Mouse (Mus musculus): ENCODE measurements around the gene Med22. TPM values are rescaled to one million over a fixed set of nuclear protein-coding genes. Genes with fewer than 3 reads are reported as not detected.
"Not testable (repeated sequence)": the region's sequence is repeated elsewhere in the genome, so short reads cannot be mapped to it uniquely, and the experiment has no call there.

Med22 gene
- polyA plus RNA-seq, 1 experiment: 22.3 TPM

DNA sequence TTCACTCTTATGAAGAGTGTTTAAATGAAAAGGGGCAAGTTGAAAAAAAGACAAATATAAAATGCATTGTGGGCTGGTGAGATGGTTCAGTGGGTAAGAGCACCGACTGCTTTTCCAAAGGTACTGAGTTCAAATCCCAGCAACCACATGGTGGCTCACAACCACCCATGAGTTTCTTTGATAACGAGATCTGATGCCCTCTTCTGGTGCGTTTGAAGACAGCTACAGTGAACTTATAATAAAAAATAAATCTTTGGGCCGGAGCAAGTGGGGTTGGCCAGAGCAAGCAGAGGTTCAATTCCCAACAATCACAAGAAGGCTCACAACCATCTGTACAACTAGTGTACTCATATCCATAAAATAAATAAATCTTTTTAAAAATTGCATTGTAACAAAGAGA, 14.6 kb downstream of the Med22 start:
- WGBS: 92% methylated on average over 4 of the region's 4 CpGs
- no peak for DNase-seq (ENCODE audit: low read depth, low spot score)

DNA sequence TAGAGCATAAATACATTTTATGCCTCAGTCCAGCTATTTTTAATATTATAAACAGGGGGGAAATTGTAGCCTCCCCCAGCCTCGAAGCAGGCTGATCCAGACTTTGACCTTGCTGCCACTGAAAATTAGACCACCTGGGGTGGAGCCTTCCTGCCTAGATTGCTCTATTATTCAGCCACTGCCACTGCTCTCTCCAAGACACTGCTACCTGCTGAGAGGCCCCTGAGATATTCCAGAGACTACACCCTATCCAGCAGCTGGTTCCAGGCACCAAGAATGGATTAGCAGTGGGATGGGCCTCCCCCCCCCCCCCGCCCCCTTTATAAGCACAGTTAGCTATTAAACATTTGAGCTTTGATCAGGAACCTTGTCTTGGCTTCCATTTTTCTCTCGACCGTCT, 24.3 kb downstream of the Med22 start:
- not testable (repeated sequence) for DNase-seq (ENCODE audit: low read depth, low spot score)

DNA sequence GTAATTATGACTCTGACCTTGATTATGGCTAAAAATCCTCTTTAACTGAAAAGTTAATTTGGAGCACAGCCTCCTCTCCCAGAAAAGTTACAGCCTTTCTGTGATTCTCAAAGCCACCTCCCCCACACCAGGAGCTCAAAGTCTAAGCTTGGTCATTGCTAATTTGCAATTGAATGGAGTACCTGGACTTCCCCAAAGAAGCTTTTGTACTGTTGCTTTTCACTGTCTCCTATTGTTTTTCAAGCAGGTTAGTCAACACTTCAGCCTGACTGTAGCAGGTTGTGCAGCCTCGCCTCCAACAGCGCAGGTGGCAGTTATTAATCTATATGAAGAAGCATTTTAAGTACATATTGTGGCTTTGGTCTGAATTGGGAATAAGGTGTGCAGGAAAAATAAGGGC, 24.9 kb downstream of the Med22 start:
- WGBS: 92% methylated on average over 2 of the region's 2 CpGs

More for the DNA sequence above, 24.3 kb downstream of the Med22 start:
- 60% methylated on average over 4 of the region's 4 CpGs for WGBS

GRCm38 (mm10) chr2:26878571-26878970, 31.9 kb downstream of the Med22 start:
- DNase-seq (ENCODE audit: low read depth, low spot score): no peak

More for the DNA sequence above, 24.9 kb downstream of the Med22 start:
- DNase-seq (ENCODE audit: low read depth, low spot score): not testable (repeated sequence)

GRCm38 (mm10) chr2:26870666-26871065, 39.8 kb downstream of the Med22 start:
- 61% methylated on average over 6 of the region's 6 CpGs for WGBS
- DNase-seq (ENCODE audit: low read depth, low spot score): no peak

DNA sequence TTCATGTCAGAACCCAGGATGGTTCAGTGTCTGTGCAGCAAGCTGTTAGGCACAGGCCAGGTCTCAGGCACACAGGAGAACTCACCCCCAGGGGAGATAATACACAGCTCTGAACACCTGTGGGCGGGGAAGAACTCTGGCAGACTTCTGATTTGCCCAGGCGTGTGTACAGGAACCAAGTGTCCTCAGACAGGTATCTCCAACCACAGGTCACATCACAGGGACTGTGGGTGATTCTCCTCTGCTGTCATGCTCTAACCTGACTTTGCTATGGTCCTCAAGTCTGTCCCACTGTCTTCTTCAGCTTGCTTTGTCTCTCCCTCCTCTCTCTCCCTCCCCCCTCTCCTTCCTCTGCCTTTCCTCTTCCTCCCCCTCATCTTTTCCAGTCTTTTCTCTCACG, 45.6 kb downstream of the Med22 start, which contains the start of gene Abo:
Gene Abo (minus strand): TSS at position 101 of the 400 bp plus-strand sequence.
- WGBS: 46% methylated on average over 3 of the region's 3 CpGs

DNA sequence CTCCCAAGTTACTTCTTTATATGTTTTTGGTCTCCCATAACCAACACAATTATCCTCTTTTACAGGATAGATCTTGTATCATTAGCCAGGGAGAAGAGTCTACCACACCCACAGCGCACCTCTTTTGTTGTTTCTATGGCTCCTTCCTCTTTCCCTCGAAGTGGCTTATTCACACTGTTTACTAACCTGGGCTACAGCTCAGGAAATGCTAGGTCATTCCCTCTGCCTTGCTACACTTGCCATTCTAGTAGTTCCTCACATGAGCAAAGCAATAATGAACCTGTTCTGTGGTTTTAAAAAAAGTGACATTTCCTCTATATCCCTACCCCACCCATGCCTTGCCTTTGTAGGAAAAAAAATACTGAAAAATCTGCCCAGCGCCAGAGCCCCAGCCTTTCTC, 47.6 kb downstream of the Med22 start:
- peak; percentile 32 for DNase-seq (ENCODE audit: low read depth, low spot score)
- WGBS: 36% methylated on average over 3 of the region's 3 CpGs

More for the DNA sequence above, 45.6 kb downstream of the Med22 start, which contains the start of gene Abo:
- no peak for DNase-seq (ENCODE audit: low read depth, low spot score)

Other genes starting within 250 kb of the Med22 start
- gene Lcn4, start 239.4 kb downstream of the Med22 start, polyA plus RNA-seq (2012; rRNA removed): 0.11 TPM in 1 of 2 replicates, not detected in the other
- not detected in 2 replicates for gene Abo, start 45.7 kb downstream of the Med22 start, polyA plus RNA-seq (2012; rRNA removed)
- gene Surf6, start 7.8 kb downstream of the Med22 start, polyA plus RNA-seq (2012; rRNA removed): 7.9 and 10.0 TPM in 2 replicates
- gene Rpl7a, start 87 bp upstream of the Med22 start, polyA plus RNA-seq (2012; rRNA removed): 980 and 1,073 TPM in 2 replicates
- 15.1 and 17.5 TPM in 2 replicates for gene Surf2, start 5.7 kb upstream of the Med22 start, polyA plus RNA-seq (2012; rRNA removed)
- 44.4 and 49.5 TPM in 2 replicates for gene Surf1, start 5.9 kb upstream of the Med22 start, polyA plus RNA-seq (2012; rRNA removed)
- 378 and 526 TPM in 2 replicates for gene Surf4, start 23.3 kb upstream of the Med22 start, polyA plus RNA-seq (2012; rRNA removed)
- 0.15 TPM in 1 of 2 replicates, not detected in the other for gene Stkld1, start 23.4 kb upstream of the Med22 start, polyA plus RNA-seq (2012; rRNA removed)
- gene Rexo4, start 53.7 kb upstream of the Med22 start, polyA plus RNA-seq (2012; rRNA removed): 22.3 and 30.0 TPM in 2 replicates
- 0.43 and 0.59 TPM in 2 replicates for gene Adamts13, start 62.7 kb upstream of the Med22 start, polyA plus RNA-seq (2012; rRNA removed)
- gene Cacfd1, start 99.2 kb upstream of the Med22 start, polyA plus RNA-seq (2012; rRNA removed): 44.9 and 53.6 TPM in 2 replicates
- gene Slc2a6, start 117.3 kb upstream of the Med22 start, polyA plus RNA-seq (2012; rRNA removed): 5.2 and 6.0 TPM in 2 replicates
- 0.23 and 0.35 TPM in 2 replicates for gene Mymk, start 161.5 kb upstream of the Med22 start, polyA plus RNA-seq (2012; rRNA removed)
- 1.3 and 1.8 TPM in 2 replicates for gene Adamtsl2, start 168.7 kb upstream of the Med22 start, polyA plus RNA-seq (2012; rRNA removed)
- 0.04 and 0.05 TPM in 2 replicates for gene Fam163b, start 231.8 kb upstream of the Med22 start, polyA plus RNA-seq (2012; rRNA removed)